Mouse (Mus musculus) T-cell, adult 66 days (primary cell): ENCODE data around the gene Dmrt1. TPM values are rescaled to one million over a fixed set of nuclear protein-coding genes. Genes with fewer than 3 reads are reported as not detected.

Experiments
- total RNA-seq, 2 experiments: library from RNA; stranded (reverse); gene quantifications; 3 replicates in 1 of 2; 4 replicates in 1 of 2; pipeline ENCODE4 v1.2.4; 2023

Dmrt1 gene
- total RNA-seq: not detected

DNA sequence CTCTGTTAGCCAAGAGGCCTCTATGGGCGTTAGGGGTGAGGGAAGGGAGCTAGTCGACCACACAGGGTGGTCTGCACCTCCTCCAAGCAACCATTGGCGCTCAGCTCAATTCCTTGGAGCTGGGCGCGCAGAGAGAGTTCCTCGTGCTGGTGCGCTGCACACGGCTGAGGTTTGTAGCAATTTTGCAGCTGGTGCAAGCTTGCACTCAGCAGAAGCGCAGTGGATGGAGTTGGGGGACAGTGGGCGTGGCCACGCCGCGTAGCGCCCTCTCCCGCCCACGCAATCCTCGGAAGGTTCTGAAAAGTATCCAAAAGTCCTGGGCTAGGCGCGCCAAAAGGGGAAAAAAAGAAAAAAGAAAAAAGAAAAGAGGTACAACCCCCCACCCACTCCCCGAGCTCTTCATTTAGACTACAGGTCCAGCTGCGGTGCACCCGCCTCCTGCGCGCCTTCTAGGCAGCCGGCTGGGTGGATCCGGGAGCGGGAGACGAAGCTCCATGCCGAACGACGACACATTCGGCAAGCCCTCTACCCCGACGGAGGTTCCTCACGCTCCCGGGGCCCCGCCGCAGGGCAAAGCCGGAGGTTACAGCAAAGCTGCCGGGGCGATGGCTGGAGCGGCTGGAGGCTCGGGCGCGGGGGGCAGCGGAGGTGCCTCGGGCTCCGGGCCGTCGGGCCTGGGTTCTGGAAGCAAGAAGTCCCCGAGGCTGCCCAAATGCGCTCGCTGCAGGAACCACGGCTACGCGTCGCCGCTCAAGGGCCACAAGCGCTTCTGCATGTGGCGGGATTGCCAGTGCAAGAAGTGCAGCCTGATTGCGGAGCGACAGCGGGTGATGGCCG is at the start of gene Dmrt1:
Gene Dmrt1 (plus strand): TSS at position 259 of the 837 bp plus-strand sequence.

DNA sequence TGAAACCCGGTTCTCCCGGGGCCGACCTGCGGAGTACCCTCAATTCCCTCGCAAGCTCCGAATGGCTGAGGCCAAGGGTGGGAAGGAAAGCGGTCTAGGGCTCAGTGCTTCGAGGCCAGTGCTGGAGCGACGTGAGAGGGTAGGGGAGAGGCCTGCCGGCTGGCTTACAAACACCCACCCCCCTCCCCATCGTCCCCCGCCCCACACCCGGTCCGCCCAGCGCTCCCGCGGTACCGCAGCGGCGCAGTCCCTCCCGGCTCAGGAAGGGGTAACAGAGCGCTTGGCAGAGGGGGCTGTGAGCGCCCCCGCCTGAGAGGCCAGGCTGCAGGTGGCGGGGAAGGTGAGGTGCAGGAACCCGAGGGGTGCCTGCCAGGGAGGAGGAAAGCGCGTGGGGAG is 104.6 kb downstream of the Dmrt1 start, which contains the start of gene Dmrt3:
Gene Dmrt3 (plus strand): TSS at position 287 of the 396 bp plus-strand sequence.

Other genes with a start within 250 kb of the Dmrt1 start
- not detected for gene Dmrt3, start 104.7 kb downstream of the Dmrt1 start, total RNA-seq
- gene Dmrt2, start 166.8 kb downstream of the Dmrt1 start, total RNA-seq: not detected